Mouse (Mus musculus) CH12.LX (cell line): Measurements from ENCODE around the gene Specc1l.

ENCODE experiments used
- BHLHE40 ChIP-seq: IDR thresholded peaks from 2 replicates; pipeline ENCODE4 v1.6.1; 2011; ENCODE audit warnings: mild to moderate bottlenecking, low read depth, low read length, improper control_type of control experiment
- CTCF ChIP-seq, 2 experiments: IDR thresholded peaks in 1 of 2; conservative IDR thresholded peaks in 1 of 2; 2 replicates each; pipeline ENCODE4 v1.5.1; 2011 to 2012; ENCODE audit warnings: low read depth in 2 of 2, low read length in 2 of 2, improper control_type of control experiment in 1 of 2, inconsistent platforms in 1 of 2, mild to moderate bottlenecking in 1 of 2, moderate library complexity in 1 of 2
- ETS1 ChIP-seq: conservative IDR thresholded peaks from 2 replicates; pipeline ENCODE4 v1.6.1; 2012; ENCODE audit warnings: low read depth, mild to moderate bottlenecking, inconsistent platforms, low read length, improper control_type of control experiment, moderate library complexity
- KAT2A ChIP-seq: IDR thresholded peaks from 2 replicates; pipeline ENCODE4 v1.6.1; 2012; ENCODE audit warnings: low read length, improper control_type of control experiment, inconsistent platforms; ENCODE audit not compliant: insufficient replicate concordance
- POLR2AphosphoS2 ChIP-seq: IDR thresholded peaks from 2 replicates; pipeline ENCODE4 v1.6.1; 2011; ENCODE audit warnings: low read depth, low read length, improper control_type of control experiment
- RAD21 ChIP-seq: IDR thresholded peaks from 2 replicates; pipeline ENCODE4 v1.6.1; 2011; ENCODE audit warnings: low read depth, mild to moderate bottlenecking, low read length, improper control_type of control experiment, moderate library complexity
- ZKSCAN1 ChIP-seq: IDR thresholded peaks from 2 replicates; pipeline ENCODE4 v1.6.1; 2012; ENCODE audit warnings: low read depth, inconsistent platforms, low read length, improper control_type of control experiment, borderline replicate concordance

GRCm38 (mm10) chr10:75318206-75318605 is 106.3 kb downstream of the Specc1l start:
- TF ChIP-seq ETS1 (no peak), CTCF (conservative IDR thresholded peaks at IDR 0.05 in 1 of 2, IDR thresholded peaks at IDR 0.05 in 1 of 2; ENCODE audit: low read depth in 2 of 2, low read length in 2 of 2) (no peak), BHLHE40 (no peak), ZKSCAN1 (no peak), RAD21 (no peak), POLR2AphosphoS2 (no peak), KAT2A (no peak)
